8 mouse cellular contexts compared by ENCODE assay signal in the genomic region with DNA sequence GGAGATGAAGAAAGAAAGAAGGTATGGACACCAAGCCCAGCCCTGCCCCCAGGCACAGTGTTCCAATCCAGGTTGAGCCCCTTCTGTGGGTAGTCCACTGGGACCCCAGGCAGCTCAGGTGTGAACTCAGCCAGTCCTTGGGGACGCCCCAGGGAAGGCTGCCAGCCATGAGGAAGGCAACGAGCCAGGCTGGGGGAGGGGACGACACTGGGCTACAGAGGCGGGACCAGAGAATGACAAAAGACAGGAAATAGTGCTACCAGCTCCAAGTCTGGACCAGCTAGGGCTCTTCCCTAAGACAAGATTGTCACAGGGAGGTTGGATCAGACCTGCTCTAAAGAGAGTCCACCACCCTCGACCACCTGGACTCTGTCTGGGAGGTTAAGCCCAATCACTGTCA. TPM values are rescaled to one million over a fixed set of nuclear protein-coding genes. Genes with fewer than 3 reads are reported as not detected.
DNase-seq lines count a peak whose midpoint lies in the region; ATAC-seq lines count a peak whose summit lies in the region.

No protein-coding gene starts in this region.

- peak; percentile 59 to 68 for DNase-seq in spleen, adult 18-20 months
- DNase-seq in spleen, adult 12 weeks (ENCODE audit: low spot score), result no peak
- peak; percentile 88 for DNase-seq in cerebellum, adult 9-10 months
- DNase-seq in heart, adult 18-20 months, result peak; percentile 92 to 97
- DNase-seq in kidney, adult 11 months, result peak; percentile 92

- H3K4me3 ChIP-seq in liver, embryonic 15.5 days (replicated peaks), result no peak overlapping the region
- H3K4me3 ChIP-seq in neural tube, embryonic 13.5 days, result peak overlapping the region; percentile 86; the same call in 1 of the 2 replicates

- peak overlapping the region; percentile 6; the same call in 1 of the 2 replicates for H3K9ac ChIP-seq in liver, embryonic 15.5 days
- H3K9ac ChIP-seq in neural tube, embryonic 13.5 days, result peak overlapping the region; percentile 47

- H3K4me2 ChIP-seq in liver, embryonic 15.5 days, result peak overlapping the region; percentile 64
- H3K4me2 ChIP-seq in neural tube, embryonic 13.5 days, result peak overlapping the region; percentile 99

- WGBS in liver, embryonic 15.5 days (ENCODE audit: insufficient replicate concordance), result 7% methylated on average over 5 of the region's 5 CpGs
- 9% methylated on average over 5 of the region's 5 CpGs for WGBS in neural tube, embryonic 13.5 days

- H3K9me3 ChIP-seq in liver, embryonic 15.5 days (replicated peaks), result no peaks in the 10 kb centered on the region
- no peaks in the 10 kb centered on the region for H3K9me3 ChIP-seq in neural tube, embryonic 13.5 days

- H3K27me3 ChIP-seq in liver, embryonic 15.5 days, result peaks cover 99% of the 10 kb centered on the region
- H3K27me3 ChIP-seq in neural tube, embryonic 13.5 days, result no peaks in the 10 kb centered on the region

- no peaks in the 10 kb centered on the region for H3K36me3 ChIP-seq in liver, embryonic 15.5 days (replicated peaks)
- no peaks in the 10 kb centered on the region for H3K36me3 ChIP-seq in neural tube, embryonic 13.5 days

- H3K4me1 ChIP-seq in liver, embryonic 15.5 days (replicated peaks), result peaks cover 84% of the 10 kb centered on the region
- peaks cover 91% of the 10 kb centered on the region for H3K4me1 ChIP-seq in neural tube, embryonic 13.5 days (replicated peaks)

- peak overlapping the region; percentile 83 for H3K27ac ChIP-seq in liver, embryonic 15.5 days (replicated peaks)
- peak overlapping the region; percentile 46 for H3K27ac ChIP-seq in neural tube, embryonic 13.5 days (replicated peaks)

- peak; percentile 16; the same call in 1 of the 2 replicates for ATAC-seq in liver, embryonic 15.5 days (ENCODE audit: insufficient read depth)
- no peak for ATAC-seq in neural tube, embryonic 13.5 days (ENCODE audit: low read depth)
- no peak for ATAC-seq in megakaryocyte-erythroid progenitor cell, adult 5-6 weeks (replicated peaks; ENCODE audit: low FRiP score, low TSS enrichment, poor library complexity, severe bottlenecking)

RNA-seq across cellular contexts. Expression of a gene that starts 3.5 kb away (rescaled TPM):
- total RNA-seq in heart, adult 18-20 months (2021), result 10 to 100 TPM; 76.7 to 83.5 TPM
- 22.3 and 30.1 TPM in 2 replicates for polyA plus RNA-seq in liver, embryonic 15.5 days (2015; fragmentation: Nextera tagmentation; extraction: Ambion mirVana)
- 89.8 and 94.5 TPM in 2 replicates for polyA plus RNA-seq in neural tube, embryonic 13.5 days (2015; fragmentation: Nextera tagmentation; extraction: Ambion mirVana)
- 2.3 and 3.6 TPM in 2 replicates for total RNA-seq in megakaryocyte-erythroid progenitor cell, adult 5-6 weeks (2014; fragmentation: Nextera tagmentation)
- total RNA-seq in megakaryocyte-erythroid progenitor cell, adult 5-6 weeks (2017), result 0.34 and 1.7 TPM in 2 replicates

RNA-seq across cellular contexts. Expression of a gene that starts 19.2 kb away (rescaled TPM):
- total RNA-seq in heart, adult 18-20 months (2021), result 1 to 10 TPM; 8.3 to 9.6 TPM
- polyA plus RNA-seq in liver, embryonic 15.5 days (2015; fragmentation: Nextera tagmentation; extraction: Ambion mirVana), result 3.3 and 3.5 TPM in 2 replicates
- 68.9 and 71.8 TPM in 2 replicates for polyA plus RNA-seq in neural tube, embryonic 13.5 days (2015; fragmentation: Nextera tagmentation; extraction: Ambion mirVana)
- 9.8 and 14.1 TPM in 2 replicates for total RNA-seq in megakaryocyte-erythroid progenitor cell, adult 5-6 weeks (2014; fragmentation: Nextera tagmentation)
- total RNA-seq in megakaryocyte-erythroid progenitor cell, adult 5-6 weeks (2017), result 1.3 and 4.6 TPM in 2 replicates

RNA-seq across cellular contexts. Expression of a gene that starts 27.7 kb away (rescaled TPM):
- total RNA-seq in heart, adult 18-20 months (2021), result 1 to 10 TPM; 2.7 to 3.0 TPM
- polyA plus RNA-seq in liver, embryonic 15.5 days (2015; fragmentation: Nextera tagmentation; extraction: Ambion mirVana), result 0.44 and 0.68 TPM in 2 replicates
- 35.8 and 40.2 TPM in 2 replicates for polyA plus RNA-seq in neural tube, embryonic 13.5 days (2015; fragmentation: Nextera tagmentation; extraction: Ambion mirVana)
- 0.11 TPM in 1 of 2 replicates, not detected in the other for total RNA-seq in megakaryocyte-erythroid progenitor cell, adult 5-6 weeks (2014; fragmentation: Nextera tagmentation)
- total RNA-seq in megakaryocyte-erythroid progenitor cell, adult 5-6 weeks (2017), result 0.27 and 3.5 TPM in 2 replicates

RNA-seq across cellular contexts. Expression of a gene that starts 34.2 kb away (rescaled TPM):
- total RNA-seq in heart, adult 18-20 months (2021), result 10 to 100 TPM; 75.1 to 76.9 TPM
- polyA plus RNA-seq in liver, embryonic 15.5 days (2015; fragmentation: Nextera tagmentation; extraction: Ambion mirVana), result 14.9 and 16.3 TPM in 2 replicates
- 64.8 and 76.9 TPM in 2 replicates for polyA plus RNA-seq in neural tube, embryonic 13.5 days (2015; fragmentation: Nextera tagmentation; extraction: Ambion mirVana)
- total RNA-seq in megakaryocyte-erythroid progenitor cell, adult 5-6 weeks (2014; fragmentation: Nextera tagmentation), result 56.3 and 72.3 TPM in 2 replicates
- total RNA-seq in megakaryocyte-erythroid progenitor cell, adult 5-6 weeks (2017), result 29.4 and 145 TPM in 2 replicates

RNA-seq across cellular contexts. Expression of a gene that starts 36.6 kb away (rescaled TPM):
- total RNA-seq in heart, adult 18-20 months (2021), result 10 to 100 TPM; 24.4 to 24.8 TPM
- 1.4 and 1.5 TPM in 2 replicates for polyA plus RNA-seq in liver, embryonic 15.5 days (2015; fragmentation: Nextera tagmentation; extraction: Ambion mirVana)
- 6.7 and 7.0 TPM in 2 replicates for polyA plus RNA-seq in neural tube, embryonic 13.5 days (2015; fragmentation: Nextera tagmentation; extraction: Ambion mirVana)
- total RNA-seq in megakaryocyte-erythroid progenitor cell, adult 5-6 weeks (2014; fragmentation: Nextera tagmentation), result not detected in 2 replicates
- 2.1 TPM in 1 of 2 replicates, not detected in the other for total RNA-seq in megakaryocyte-erythroid progenitor cell, adult 5-6 weeks (2017)

Comparison
In these comparisons a context has a peak if more than half of its experiments do, and no peak if none do; other contexts are left out.
1. RNA of a gene that starts 3.5 kb away (total RNA-seq): 76.7 to 83.5 TPM in heart, adult 18-20 months; 0.34 to 3.6 TPM in megakaryocyte-erythroid progenitor cell, adult 5-6 weeks; every median in the first group is over 10 times any median in the second.